Mouse (Mus musculus): ENCODE measurements around the gene 8030474K03Rik.
"Not testable (repeated sequence)": the region's sequence is repeated elsewhere in the genome, so short reads cannot be mapped to it uniquely, and the experiment has no call there.

The 8030474K03Rik gene

GRCm38 (mm10) chrX:101794342-101794741 is at the start of gene 8030474K03Rik, which contains the start of gene Gm4779:
Gene 8030474K03Rik, plus strand, starts transcription at chrX:101794656.
Gene Gm4779, minus strand, starts transcription at chrX:101794423.
- DNase-seq, result no peak

GRCm38 (mm10) chrX:101750144-101750543 is 44.3 kb upstream of the 8030474K03Rik start:
- DNase-seq, result no peak

GRCm38 (mm10) chrX:101754478-101754877 is 40.0 kb upstream of the 8030474K03Rik start:
- peak; percentile 43 for DNase-seq

- DNase-seq, result no peak
Observed at GRCm38 (mm10) chrX:101764621-101765020, 29.8 kb upstream of the 8030474K03Rik start.

GRCm38 (mm10) chrX:101765111-101765510 is 29.3 kb upstream of the 8030474K03Rik start:
- DNase-seq, result no peak

- no peak for DNase-seq
Observed at GRCm38 (mm10) chrX:101767280-101767679, 27.2 kb upstream of the 8030474K03Rik start.

- DNase-seq, result no peak
Observed at GRCm38 (mm10) chrX:101769478-101769877, 25.0 kb upstream of the 8030474K03Rik start.

GRCm38 (mm10) chrX:101770307-101770706 is 24.1 kb upstream of the 8030474K03Rik start:
- DNase-seq, result no peak

DNA sequence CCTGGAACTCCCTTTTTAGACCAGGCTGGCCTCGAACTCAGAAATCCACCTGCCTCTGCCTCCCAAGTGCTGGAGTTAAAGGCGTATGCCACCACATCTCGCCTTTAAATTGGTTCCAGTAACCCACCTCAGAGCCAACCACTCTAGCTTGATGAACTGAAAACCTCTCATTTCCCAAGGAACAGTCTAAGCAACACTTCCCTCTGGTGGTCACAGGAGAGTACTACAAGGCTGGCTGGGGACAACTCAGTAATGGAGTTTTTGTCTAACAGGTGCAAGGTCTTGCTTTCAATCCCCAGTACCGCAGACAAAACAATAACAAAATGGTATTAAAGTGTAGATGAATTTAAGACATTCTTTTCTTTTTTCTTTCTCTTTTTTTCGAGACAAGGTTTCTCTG is 22.4 kb upstream of the 8030474K03Rik start:
- peak; percentile 47 for DNase-seq

GRCm38 (mm10) chrX:101791551-101791950 is 2.9 kb upstream of the 8030474K03Rik start:
- peak; percentile 66 for DNase-seq

DNA sequence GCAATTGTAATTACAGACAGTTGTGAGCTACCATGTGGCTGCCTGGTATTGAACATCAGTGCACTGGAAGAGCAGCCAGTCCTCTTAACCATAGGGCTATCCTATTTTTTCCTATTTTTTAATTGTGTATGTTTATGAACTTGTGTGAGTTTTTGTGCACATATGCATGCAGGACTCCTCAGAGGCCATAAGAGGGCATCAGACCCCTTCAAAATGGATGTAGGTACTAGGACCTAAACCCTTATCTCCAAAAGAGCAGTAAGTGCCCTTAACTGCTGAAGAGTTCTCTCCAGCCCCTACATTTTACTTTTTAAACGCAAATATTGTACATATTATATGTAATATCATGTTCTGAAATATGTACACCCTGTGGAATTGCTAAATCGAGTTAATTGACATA is 11.1 kb downstream of the 8030474K03Rik start:
- no peak for DNase-seq

DNA sequence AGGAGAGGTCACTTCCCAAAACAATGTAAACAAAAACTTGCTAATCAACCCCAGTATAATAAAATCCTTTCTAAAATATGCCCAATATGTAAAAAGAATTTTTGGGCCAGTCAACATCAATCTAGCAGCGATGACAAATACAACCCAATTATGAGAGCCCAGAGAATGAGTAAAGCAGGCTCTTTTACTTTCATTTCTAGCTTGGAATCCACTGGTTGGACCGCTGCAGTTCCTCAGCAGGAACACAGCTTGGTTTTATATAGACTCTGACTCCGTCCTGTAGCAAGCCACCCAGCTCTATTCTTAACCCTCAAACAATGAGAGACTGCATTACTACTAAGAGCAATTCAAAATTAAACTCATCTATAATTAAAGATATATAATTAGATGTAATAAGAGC is 17.3 kb downstream of the 8030474K03Rik start:
- DNase-seq, result no peak

DNA sequence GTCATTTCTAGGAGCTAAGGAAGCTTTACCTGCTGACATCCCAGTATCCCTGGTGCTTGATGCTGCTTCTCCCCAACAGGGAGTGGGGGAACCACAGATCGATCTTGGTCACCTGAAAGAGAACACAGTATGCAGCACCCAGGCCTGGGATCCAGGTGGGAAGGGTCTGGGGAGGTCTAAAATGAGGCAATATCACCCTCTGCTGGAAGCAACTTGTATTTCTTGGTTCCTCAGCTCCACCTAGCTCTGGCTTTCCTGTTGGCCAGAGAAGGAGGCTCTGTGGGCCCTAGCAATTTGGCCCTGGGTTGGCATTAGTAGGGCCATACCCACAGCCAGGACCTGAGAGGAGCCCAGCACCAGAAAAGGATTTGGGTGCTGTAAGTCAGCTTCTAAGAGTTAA is 24.7 kb downstream of the 8030474K03Rik start:
- DNase-seq, result no peak

- DNase-seq, result not testable (repeated sequence)
Observed at GRCm38 (mm10) chrX:101819980-101820379, 25.5 kb downstream of the 8030474K03Rik start.

GRCm38 (mm10) chrX:101847191-101847795 is 52.8 kb downstream of the 8030474K03Rik start:
- DNase-seq, result no peak

All from right cerebral cortex, postnatal 14 days (tissue).